Mouse (Mus musculus) liver, embryonic 15.5 days (tissue): ENCODE results near the gene Mrap2. TPM values are rescaled to one million over a fixed set of nuclear protein-coding genes. Genes with fewer than 3 reads are reported as not detected.

Source experiments
- polyA plus RNA-seq: library from polyadenylated mRNA; unstranded; fragments of >200 nt; fragmentation: Nextera tagmentation; extraction: Ambion mirVana; gene quantifications from 2 replicates; pipeline ENCODE4 v1.2.1, GENCODE M21; 2015

Gene Mrap2
- polyA plus RNA-seq, 1 experiment from 2014 or later = not detected

Other genes with a start within 250 kb of the Mrap2 start
- gene Ripply2, start 128.8 kb upstream of the Mrap2 start, polyA plus RNA-seq = not detected in 2 replicates
- 32.2 and 32.4 TPM in 2 replicates for gene Cyb5r4, start 122.3 kb upstream of the Mrap2 start, polyA plus RNA-seq
- gene Cep162, start 111.2 kb downstream of the Mrap2 start, polyA plus RNA-seq = 1.5 and 1.6 TPM in 2 replicates